Mouse (Mus musculus) ES-E14 (cell line): Measurements from ENCODE around the gene Ccl12.

ENCODE experiments used
- CHD2 ChIP-seq: IDR thresholded peaks from 2 replicates; pipeline ENCODE4 v1.6.1; 2014; ENCODE audit warnings: mild to moderate bottlenecking, low read depth, low read length, inconsistent platforms
- HCFC1 ChIP-seq: IDR thresholded peaks from 2 replicates; pipeline ENCODE4 v1.6.1; 2012; ENCODE audit warnings: low read length, inconsistent platforms, borderline replicate concordance; ENCODE audit not compliant: insufficient read depth
- MAFK ChIP-seq: IDR thresholded peaks from 2 replicates; pipeline ENCODE4 v1.6.1; 2014; ENCODE audit warnings: mild to moderate bottlenecking, low read depth, low read length, inconsistent platforms; ENCODE audit not compliant: insufficient read depth
- ZC3H11A ChIP-seq: IDR thresholded peaks from 2 replicates; pipeline ENCODE4 v1.6.1; 2012; ENCODE audit warnings: low read depth, mild to moderate bottlenecking, inconsistent platforms, low read length, borderline replicate concordance
- ZNF384 ChIP-seq: IDR thresholded peaks from 2 replicates; pipeline ENCODE4 v1.6.1; 2012; ENCODE audit warnings: low read depth, low read length, inconsistent platforms

GRCm38 (mm10) chr11:82109611-82110010, 8.0 kb downstream of the Ccl12 start:
- TF ChIP-seq ZNF384 (no peak), ZC3H11A (no peak), HCFC1 (no peak), MAFK (no peak), CHD2 (no peak)
